Mouse (Mus musculus) T-helper 1 cell (primary cell): ENCODE data around the gene Smpdl3b.
"Not testable (repeated sequence)": the region's sequence is repeated elsewhere in the genome, so short reads cannot be mapped to it uniquely, and the experiment has no call there.

ENCODE experiments used
- in situ Hi-C: fragments of 300-600 bp; cut with MboI, MseI; formaldehyde crosslinking; loops from one replicate; pipeline ENCODE4 v1.15.1; 2025; ENCODE audit warnings: high pct_unique_total_duplicates

Gene Smpdl3b

GRCm38 (mm10) chr4:132780288-132780687 is 23.2 kb upstream of the Smpdl3b start:
- in situ Hi-C loops, result loop anchor here (5.0 kb wide), 1 partner anchor 42 kb away; no protein-coding TSS in a partner anchor

DNA sequence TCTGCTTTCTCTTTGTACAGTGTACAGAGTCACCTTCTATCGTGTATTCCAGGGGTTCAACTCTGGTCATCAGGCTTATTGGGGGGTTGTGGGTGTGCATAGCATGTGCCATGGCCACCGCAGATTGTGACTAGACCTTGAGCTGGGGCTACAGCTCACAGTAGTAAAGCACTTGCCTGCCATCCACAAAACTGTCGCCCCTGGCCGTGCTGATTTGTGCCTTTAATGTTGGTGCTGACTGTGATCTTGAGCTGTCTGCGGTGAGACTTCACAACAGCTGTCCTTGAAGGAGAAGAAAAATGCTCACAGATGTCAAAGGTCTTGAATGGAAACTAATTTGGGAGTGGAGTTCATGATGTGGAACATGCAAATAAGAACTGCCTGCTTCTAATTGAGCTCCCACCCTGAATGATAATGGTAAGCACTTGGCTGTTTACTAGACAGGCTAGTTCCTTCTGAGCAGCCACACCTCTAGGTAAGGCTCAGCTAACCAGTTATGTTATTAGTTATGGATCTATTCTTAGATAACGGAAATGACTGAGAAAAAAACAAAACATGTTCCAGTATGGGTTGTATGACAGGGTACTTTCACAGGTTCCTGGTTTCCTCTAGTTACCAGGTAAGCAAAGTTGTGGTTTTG is 21.6 kb upstream of the Smpdl3b start:
- in situ Hi-C loops, result no loop called here

- in situ Hi-C loops, result no loop called here
Measured at GRCm38 (mm10) chr4:132776764-132777163, 19.7 kb upstream of the Smpdl3b start.

DNA sequence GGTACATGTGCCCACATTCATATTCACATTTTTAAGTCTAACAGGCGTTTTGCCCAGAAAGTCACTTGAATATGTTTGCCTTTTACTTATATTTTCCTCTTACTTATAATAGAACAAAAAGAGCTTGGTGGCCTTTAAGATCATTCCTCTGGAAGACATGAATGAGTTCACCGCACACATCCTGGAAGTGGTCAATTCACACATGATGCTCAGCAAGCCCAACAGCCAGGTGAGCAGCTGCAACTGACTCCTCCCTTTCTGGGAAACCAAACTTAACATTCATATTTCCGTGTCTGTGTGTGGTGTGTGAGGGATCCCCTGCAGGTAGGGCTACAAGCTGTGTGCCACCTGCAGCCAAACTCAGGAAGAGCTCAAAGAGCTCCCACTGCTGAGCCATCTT is 17.9 kb upstream of the Smpdl3b start:
- in situ Hi-C loops, result no loop called here

GRCm38 (mm10) chr4:132771776-132772175 is 14.7 kb upstream of the Smpdl3b start:
- in situ Hi-C loops, result no loop called here

GRCm38 (mm10) chr4:132767914-132768876 is 11.1 kb upstream of the Smpdl3b start, which contains the start of gene Rpa2:
TSS of gene Rpa2 (plus strand) at chr4:132768332.
- in situ Hi-C loops, result no loop called here

- in situ Hi-C loops, result not testable (repeated sequence)
Measured at GRCm38 (mm10) chr4:132763125-132763524, 6.1 kb upstream of the Smpdl3b start.

GRCm38 (mm10) chr4:132762602-132763001 is 5.5 kb upstream of the Smpdl3b start:
- in situ Hi-C loops, result no loop called here

- in situ Hi-C loops, result no loop called here
Measured at GRCm38 (mm10) chr4:132760296-132760695, 3.2 kb upstream of the Smpdl3b start.

GRCm38 (mm10) chr4:132757633-132758351 is 740 bp upstream of the Smpdl3b start:
- in situ Hi-C loops, result no loop called here

DNA sequence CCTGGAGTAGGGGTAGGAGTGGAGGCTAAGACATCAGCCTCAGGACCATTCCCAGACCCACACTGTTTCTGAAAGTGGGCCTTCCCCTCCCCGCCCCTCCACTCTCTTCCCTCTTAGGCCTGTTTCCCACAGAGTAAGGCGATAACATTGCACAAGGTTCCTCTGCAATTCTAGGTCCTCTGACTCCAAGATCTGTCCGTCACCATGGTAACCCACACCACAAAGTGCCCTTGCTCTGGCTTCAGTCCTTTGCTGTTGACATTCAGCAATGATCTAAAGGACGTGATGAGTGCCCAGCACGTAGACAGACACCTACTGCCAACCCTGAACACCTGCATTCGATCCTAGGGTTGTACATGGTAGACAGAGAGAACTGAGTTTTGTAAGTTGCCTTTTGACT is 4.1 kb downstream of the Smpdl3b start:
- in situ Hi-C loops, result no loop called here

GRCm38 (mm10) chr4:132749258-132749982 is 7.6 kb downstream of the Smpdl3b start:
- in situ Hi-C loops, result no loop called here

GRCm38 (mm10) chr4:132748778-132749177 is 8.3 kb downstream of the Smpdl3b start:
- in situ Hi-C loops, result no loop called here

DNA sequence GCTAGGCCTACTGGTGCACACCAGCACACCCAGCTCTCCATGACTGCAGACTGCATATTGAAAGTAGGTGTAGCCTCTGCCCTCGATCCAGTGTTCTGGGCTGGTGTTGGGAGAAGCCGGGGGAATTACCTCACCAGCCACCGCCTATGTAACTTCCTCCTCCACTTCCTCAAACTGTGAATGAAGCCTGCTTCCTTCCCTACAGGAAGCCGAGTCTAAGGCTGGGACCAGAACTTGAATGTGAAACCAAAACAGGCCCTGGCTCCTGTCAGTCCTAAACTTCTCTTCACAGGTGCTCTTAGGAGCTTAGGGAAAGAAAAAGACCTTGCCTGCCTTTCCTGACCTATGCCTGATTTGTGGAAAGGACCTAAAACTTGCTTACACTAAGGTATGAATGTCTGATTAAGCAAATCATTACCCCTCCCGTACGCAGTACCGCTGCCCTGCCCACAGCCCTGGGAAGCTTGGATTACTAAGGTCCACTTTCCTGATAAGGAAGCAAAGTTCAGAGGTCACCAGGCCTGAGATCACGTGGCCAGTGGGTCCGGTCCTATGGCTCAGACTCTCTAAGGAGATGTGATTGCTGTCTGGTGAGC is 9.3 kb downstream of the Smpdl3b start:
- in situ Hi-C loops, result no loop called here

DNA sequence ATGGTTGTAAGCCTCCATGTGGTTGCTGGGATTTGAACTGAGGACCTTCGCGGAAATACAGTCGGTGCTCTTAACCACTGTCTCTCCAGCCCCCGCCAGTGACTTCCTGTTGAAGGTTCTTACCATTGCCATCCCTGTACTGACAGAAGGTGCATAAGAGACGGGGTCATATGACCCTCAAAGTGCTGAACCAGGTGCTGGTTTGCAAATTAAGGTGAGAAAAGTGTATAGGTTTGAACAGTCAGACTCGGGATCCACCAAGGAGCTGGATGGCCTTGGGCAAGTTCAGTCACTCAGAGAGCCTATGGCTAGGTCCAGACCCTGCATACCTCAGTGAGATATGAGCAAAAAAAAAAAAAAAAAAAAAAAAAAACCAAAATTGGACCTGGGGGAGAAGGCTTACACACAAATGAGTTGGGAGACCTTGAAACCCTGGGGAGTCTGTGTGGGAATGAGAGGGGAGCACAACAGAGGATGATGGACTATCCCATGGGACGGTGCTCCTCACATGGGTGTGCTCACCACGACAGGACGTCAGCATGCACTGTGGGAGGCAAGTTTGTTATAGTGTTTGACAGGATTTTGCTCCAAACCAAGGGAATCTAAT is 10.0 kb downstream of the Smpdl3b start:
- in situ Hi-C loops, result no loop called here

DNA sequence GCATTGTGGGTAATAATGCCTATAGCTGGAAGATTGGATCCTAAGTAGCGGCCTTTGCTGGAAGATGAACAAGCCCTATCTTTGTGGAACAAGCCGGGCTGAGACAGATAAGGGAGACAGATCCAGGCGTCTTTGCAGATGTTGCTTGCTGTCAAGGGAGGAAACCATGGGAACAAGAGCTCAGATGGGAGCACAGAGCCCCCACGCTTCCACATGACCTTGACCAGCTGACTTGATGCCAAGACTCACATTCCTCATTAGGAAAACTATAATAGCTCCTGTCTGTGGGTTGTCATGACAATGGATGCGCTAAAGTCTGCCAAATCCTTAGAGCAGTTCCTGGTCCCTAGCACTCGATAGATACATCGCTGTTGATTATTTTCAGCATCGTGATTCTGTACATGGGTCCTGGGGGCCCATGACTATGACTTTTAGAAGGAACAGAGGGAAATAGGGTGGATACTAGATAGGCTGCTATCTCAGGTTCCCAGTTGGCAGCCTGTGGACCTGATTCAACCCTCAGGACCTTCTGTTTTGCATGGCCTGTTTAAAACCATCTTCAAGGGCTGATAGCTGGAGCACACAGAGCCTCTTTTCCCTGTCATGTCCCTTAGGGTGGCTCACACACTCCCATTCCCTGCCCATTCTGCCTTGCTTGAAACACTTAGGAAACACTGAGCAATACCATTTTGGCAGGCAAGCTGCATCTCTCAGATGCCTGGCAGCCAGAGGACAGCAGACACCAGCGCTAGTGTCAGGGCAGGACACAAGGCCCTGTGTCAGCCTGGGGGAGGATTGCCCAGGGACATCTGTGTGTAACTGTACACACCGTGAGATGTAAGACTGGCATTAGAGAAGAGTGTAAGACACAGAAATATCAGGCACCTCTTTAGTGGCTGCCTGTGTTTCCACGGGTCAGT is 12.8 kb downstream of the Smpdl3b start:
- in situ Hi-C loops, result no loop called here

GRCm38 (mm10) chr4:132741491-132741890 is 15.6 kb downstream of the Smpdl3b start:
- in situ Hi-C loops, result no loop called here

DNA sequence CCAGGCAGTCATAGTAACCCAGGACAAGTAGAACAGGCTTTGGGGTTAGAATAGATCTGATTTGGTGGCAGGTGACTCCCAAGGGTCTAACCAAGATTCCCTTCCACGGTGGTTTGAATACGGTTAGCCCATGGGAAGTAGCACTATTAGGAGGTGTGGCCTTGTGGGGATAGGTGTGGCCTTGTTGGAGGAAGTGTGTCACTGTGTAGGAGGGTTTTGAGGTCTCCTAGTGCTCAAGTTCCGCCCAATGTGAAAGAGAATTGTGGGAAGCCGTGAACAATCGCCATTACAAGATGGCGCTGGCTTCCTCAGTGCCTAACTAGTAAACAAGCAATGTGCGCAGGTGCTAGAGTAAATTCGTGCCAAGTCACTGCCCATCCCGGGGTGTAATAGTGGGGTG is 19.9 kb downstream of the Smpdl3b start:
- in situ Hi-C loops, result not testable (repeated sequence)

GRCm38 (mm10) chr4:132735894-132736293 is 21.2 kb downstream of the Smpdl3b start:
- in situ Hi-C loops, result no loop called here
